Mouse (Mus musculus) heart, adult 2 months (tissue): Measurements from ENCODE around the gene Pappa.

Experiments used
- CTCF ChIP-seq: fragments of 200-600 bp; IDR thresholded peaks from 2 replicates; pipeline ENCODE4 v1.8.1; 2022; ENCODE audit warnings: antibody characterized with exemption, mild to moderate bottlenecking, moderate library complexity
- EP300 ChIP-seq: fragments of 200-500 bp; IDR thresholded peaks from 2 replicates; pipeline ENCODE4 v1.6.1; 2011; ENCODE audit warnings: low read depth, low read length, control low read depth; ENCODE audit not compliant: insufficient read depth

DNA sequence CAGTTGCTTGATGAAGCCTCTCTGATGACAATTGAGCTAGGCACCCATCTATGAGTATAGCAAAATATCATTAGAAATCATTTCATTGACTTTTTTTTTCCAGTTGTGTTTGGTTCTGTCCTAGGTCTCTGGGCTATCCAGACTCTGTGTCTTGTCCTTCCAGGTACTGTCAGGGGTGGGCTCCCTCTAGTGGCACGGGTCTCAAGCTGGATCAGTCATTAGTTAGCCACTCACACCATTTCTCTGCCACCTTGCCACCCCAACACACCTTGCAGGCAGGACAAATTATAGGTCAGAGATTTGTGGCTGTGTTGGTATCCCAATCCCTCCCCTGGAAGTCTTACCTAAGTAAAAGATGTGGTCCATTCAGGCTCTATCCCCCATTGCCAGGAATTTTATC lies 31.8 kb upstream of the Pappa start:
- no peak for TF ChIP-seq CTCF
- TF ChIP-seq EP300 = no peak
